Mouse (Mus musculus) stomach, embryonic 14.5 days (tissue): Measurements from ENCODE around the gene March8. TPM values are rescaled to one million over a fixed set of nuclear protein-coding genes. Genes with fewer than 3 reads are reported as not detected.

Experiments used
- ATAC-seq: fragments of 200-750 bp; cut with Nextera tagmentation; 2 replicates; pipeline ENCODE4 v1.8.0; 2017; ENCODE audit warnings: low read depth, moderate TSS enrichment; ENCODE audit not compliant: insufficient number of reproducible peaks, insufficient read depth, low FRiP score
- H3K27ac ChIP-seq: fragments of 300-500 bp; sonication (generic); 2 replicates; pipeline ENCODE4 v1.5.1; 2014; ENCODE audit warnings: mild to moderate bottlenecking, low read length, moderate library complexity, mixed read lengths
- H3K27me3 ChIP-seq: fragments of 300-500 bp; sonication (generic); 2 replicates; pipeline ENCODE4 v1.6.1; 2014; ENCODE audit warnings: low read length, control low read depth, mixed read lengths; ENCODE audit not compliant: control insufficient read depth, insufficient read depth
- H3K36me3 ChIP-seq: fragments of 300-500 bp; sonication (generic); 2 replicates; pipeline ENCODE4 v1.6.1; 2014; ENCODE audit warnings: mild to moderate bottlenecking, control low read depth, low read length, moderate library complexity, mixed read lengths; ENCODE audit not compliant: control insufficient read depth, insufficient read depth
- H3K4me1 ChIP-seq: fragments of 300-500 bp; sonication (generic); 2 replicates; pipeline ENCODE4 v1.6.1; 2014; ENCODE audit warnings: low read length, control low read depth, mixed read lengths; ENCODE audit not compliant: control insufficient read depth, insufficient read depth
- H3K4me2 ChIP-seq: fragments of 300-500 bp; sonication (generic); replicated peaks from 2 replicates; pipeline ENCODE4 v1.6.1; 2014; ENCODE audit warnings: low read depth, low read length, control low read depth
- H3K4me3 ChIP-seq: fragments of 300-500 bp; sonication (generic); 2 replicates; pipeline ENCODE4 v1.5.1; 2014; ENCODE audit warnings: low read depth, low read length, control low read depth
- H3K9ac ChIP-seq: fragments of 300-500 bp; sonication (generic); replicated peaks from 2 replicates; pipeline ENCODE4 v1.6.1; 2014; ENCODE audit warnings: low read depth, mild to moderate bottlenecking, control low read depth, low read length, moderate library complexity, mixed read lengths
- H3K9me3 ChIP-seq: fragments of 300-500 bp; sonication (generic); 2 replicates; pipeline ENCODE4 v1.6.1; 2016; ENCODE audit warnings: low read depth, low read length, control low read depth; ENCODE audit not compliant: control insufficient read depth
- WGBS: fragments of 180-500 bp; shearing (Covaris S2); extraction: QIAGEN DNeasy Blood & Tissue Kit; methylation state at CpG from one replicate; pipeline ENCODE4 v1.1.7; 2014; 5-methylcytosine and 5-hydroxymethylcytosine counted together
- polyA plus RNA-seq: library from polyadenylated mRNA; unstranded; fragments of >200 nt; fragmentation: Nextera tagmentation; extraction: Ambion mirVana; gene quantifications from 2 replicates; pipeline ENCODE4 v1.2.1, GENCODE M21; 2014

The March8 gene
- polyA plus RNA-seq, 1 experiment from 2014 or later: 38.8 TPM

DNA sequence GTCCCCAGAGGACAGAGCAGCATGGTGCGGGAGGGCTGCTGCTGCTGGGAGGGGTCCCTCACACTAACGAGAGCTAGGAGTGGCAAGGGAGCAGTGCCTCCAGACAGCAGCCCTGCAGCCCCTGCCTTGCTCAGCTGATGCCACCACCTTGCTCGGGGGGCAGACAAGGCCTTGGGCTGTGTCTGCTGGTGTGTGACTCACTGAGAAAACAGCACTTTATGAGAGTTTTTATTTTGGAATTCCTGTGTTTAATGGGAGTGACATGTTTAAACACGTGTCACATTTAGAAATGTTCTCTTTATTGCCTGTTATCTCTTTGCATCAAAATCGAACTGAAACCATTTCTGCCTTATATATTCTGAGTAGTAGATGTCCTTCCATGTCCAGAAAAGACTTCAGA is 68.9 kb downstream of the March8 start:
- Histone ChIP-seq H3K4me3 (no peak overlapping the region), H3K4me2 (no peak overlapping the region), H3K27ac (no peak overlapping the region), H3K27me3 (no peaks in the 10 kb centered on the region), H3K36me3 (no peaks in the 10 kb centered on the region; the same call in 1 of the 2 replicates), H3K9ac (no peak overlapping the region), H3K4me1 (no peaks in the 10 kb centered on the region), H3K9me3 (no peaks in the 10 kb centered on the region)
- WGBS: 66% methylated on average over 5 of the region's 5 CpGs
- no peak for ATAC-seq

DNA sequence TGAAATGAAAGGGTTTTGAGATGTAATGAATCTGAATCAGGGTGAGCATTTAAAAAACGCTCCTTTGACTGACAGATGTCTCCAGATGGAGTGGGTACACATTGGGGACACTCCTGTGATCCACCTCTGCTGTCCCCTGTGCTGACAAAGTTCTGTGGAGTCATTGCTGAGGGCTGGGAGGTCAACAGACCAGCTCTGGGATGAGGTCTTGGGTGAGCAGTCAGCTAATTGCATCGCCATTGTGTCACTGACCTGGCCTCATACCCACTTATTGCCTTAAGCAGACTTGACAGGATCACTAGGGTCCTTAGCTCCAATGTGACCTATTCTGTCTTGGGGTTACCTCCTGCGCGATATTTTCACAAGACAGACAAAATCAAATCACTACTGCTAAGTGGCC is 69.4 kb downstream of the March8 start:
- ATAC-seq: no peak
- Histone ChIP-seq H3K27ac (no peak overlapping the region), H3K27me3 (no peaks in the 10 kb centered on the region), H3K4me3 (no peak overlapping the region), H3K4me2 (no peak overlapping the region), H3K36me3 (no peaks in the 10 kb centered on the region; the same call in 1 of the 2 replicates), H3K4me1 (no peaks in the 10 kb centered on the region), H3K9me3 (no peaks in the 10 kb centered on the region), H3K9ac (no peak overlapping the region)
- 91% methylated on average over 4 of the region's 4 CpGs for WGBS

DNA sequence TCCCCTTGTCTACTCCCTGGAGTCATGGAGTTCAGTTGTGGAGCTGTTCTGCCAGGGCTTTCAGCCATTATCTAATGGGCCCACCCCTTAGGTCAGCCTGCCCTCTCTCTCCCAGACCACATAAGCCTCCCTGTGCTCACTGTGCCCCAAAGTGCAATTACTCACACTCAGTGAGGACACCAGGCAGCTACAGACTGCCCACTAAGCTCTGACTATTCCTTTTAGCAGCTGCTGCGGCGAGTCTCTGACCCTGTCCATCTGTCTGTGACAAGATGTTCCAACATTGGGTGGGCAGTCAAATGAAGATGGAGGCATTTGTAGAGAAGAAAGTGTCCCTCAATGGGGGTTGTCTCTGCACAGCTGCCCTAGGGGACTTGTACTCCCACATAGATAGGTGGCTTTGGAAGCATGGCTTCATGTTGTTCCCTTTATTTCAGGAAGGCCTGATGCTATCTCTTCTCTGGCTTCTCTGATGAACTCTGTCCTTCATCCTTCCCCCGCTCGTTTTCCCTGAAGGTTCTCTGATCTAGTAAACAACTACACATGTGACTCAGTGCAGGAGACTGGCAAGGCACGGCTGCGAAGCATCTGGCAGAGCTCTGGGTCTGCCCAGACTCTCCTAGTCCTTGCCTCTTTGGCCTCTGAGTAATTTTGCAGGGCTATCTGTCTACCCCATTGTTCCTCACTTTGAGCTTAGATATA is 70.3 kb downstream of the March8 start:
- H3K27me3 ChIP-seq: no peaks in the 10 kb centered on the region
- ATAC-seq: no peak
- no peak overlapping the region for H3K4me3 ChIP-seq
- WGBS: 72% methylated on average over 6 of the region's 6 CpGs
- no peak overlapping the region for H3K27ac ChIP-seq
- no peak overlapping the region for H3K9ac ChIP-seq
- no peak overlapping the region for H3K4me2 ChIP-seq
- H3K4me1 ChIP-seq: no peaks in the 10 kb centered on the region
- no peaks in the 10 kb centered on the region; the same call in 1 of the 2 replicates for H3K36me3 ChIP-seq
- H3K9me3 ChIP-seq: no peaks in the 10 kb centered on the region

DNA sequence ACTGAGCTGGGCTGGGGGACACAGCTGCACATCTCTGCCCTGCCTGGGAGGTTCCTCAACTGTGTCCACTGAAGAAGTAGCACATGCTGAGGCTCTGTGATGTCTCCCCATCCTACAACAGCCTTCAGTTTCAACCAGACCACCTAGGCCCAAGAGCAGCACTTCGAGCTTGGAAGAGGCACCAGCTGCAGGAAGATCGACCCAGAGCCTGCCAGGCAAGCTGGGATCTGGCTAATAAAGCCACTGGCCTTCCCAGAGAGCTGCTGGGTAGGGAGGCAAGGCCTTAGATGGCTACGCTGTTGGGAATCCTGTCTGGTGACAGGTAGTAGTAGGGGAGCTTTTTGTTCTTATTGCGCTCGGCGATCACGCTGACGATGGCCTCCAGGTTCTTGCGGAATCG is 72.6 kb downstream of the March8 start:
- no peaks in the 10 kb centered on the region for H3K27me3 ChIP-seq
- 95% methylated on average over 10 of the region's 10 CpGs for WGBS
- ATAC-seq: no peak
- no peaks in the 10 kb centered on the region for H3K4me1 ChIP-seq
- H3K27ac ChIP-seq: no peak overlapping the region
- no peaks in the 10 kb centered on the region for H3K9me3 ChIP-seq
- no peaks in the 10 kb centered on the region; the same call in 1 of the 2 replicates for H3K36me3 ChIP-seq
- no peak overlapping the region for H3K9ac ChIP-seq
- H3K4me3 ChIP-seq: no peak overlapping the region
- H3K4me2 ChIP-seq: no peak overlapping the region

DNA sequence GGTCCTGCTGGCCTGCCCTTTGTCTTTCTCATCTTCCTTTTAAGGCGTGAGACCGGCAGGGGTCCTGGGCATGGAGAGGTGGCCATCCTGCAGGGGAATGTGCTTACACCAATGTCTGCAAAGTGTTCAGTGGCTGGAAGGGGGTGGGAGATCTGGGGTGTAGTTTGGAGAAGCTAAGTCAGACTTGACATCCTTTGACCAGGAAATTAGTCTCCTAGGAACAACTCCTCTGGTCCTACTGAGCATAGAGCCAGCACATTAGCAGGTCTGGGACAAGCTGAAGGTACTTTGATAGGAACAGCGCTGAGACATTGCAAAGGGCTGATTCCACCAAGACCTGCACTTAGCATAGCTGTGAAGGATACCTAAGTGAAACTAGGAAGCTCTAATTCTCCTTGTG is 73.9 kb downstream of the March8 start:
- no peak for ATAC-seq
- Histone ChIP-seq H3K4me3 (no peak overlapping the region), H3K4me1 (no peaks in the 10 kb centered on the region), H3K9me3 (no peaks in the 10 kb centered on the region), H3K4me2 (no peak overlapping the region), H3K27ac (no peak overlapping the region), H3K36me3 (no peaks in the 10 kb centered on the region; the same call in 1 of the 2 replicates), H3K9ac (no peak overlapping the region), H3K27me3 (no peaks in the 10 kb centered on the region)
- 77% methylated on average over 3 of the region's 3 CpGs for WGBS

DNA sequence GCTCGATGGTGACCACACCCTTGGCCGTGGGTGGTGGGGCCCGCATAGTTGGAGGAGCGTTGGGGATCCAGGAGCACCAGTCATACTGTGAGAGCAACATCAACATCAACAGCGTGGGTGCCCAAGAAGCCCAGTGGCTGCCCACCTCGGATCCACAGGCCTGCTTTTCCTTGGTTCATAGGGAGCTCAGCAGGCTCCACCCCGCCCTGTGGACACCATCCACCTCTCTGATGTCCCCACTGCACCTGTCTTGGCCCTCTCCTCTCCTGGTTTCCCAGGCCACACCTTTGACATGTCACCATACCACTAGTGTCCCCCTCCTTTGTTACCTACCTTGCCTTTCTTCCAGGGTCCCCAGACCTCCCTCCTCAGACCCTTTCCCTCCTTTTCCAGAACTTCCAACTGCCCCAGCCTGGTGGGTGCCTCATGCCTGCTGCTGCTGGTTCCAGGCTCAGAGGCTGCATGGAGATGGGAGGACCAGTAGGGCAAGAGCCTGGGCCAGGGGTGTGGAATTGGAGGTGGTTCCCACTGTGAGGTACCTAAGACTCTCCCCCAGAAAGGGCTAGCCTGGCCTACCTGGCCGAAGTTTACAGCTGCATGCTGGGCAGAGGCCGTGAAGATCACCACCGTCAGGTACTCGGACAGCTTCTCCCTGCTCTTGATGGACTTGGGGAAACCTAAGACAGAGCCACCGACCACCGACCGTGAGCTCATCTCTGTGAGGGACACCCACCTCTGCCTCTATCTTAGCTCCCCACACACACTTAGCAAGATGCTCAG is 74.9 kb downstream of the March8 start:
- Histone ChIP-seq H3K4me3 (no peak overlapping the region), H3K27me3 (no peaks in the 10 kb centered on the region), H3K36me3 (no peaks in the 10 kb centered on the region; the same call in 1 of the 2 replicates), H3K9me3 (no peaks in the 10 kb centered on the region), H3K9ac (no peak overlapping the region), H3K4me1 (no peaks in the 10 kb centered on the region), H3K4me2 (no peak overlapping the region), H3K27ac (no peak overlapping the region)
- ATAC-seq: no peak
- 97% methylated on average over 14 of the region's 14 CpGs for WGBS

DNA sequence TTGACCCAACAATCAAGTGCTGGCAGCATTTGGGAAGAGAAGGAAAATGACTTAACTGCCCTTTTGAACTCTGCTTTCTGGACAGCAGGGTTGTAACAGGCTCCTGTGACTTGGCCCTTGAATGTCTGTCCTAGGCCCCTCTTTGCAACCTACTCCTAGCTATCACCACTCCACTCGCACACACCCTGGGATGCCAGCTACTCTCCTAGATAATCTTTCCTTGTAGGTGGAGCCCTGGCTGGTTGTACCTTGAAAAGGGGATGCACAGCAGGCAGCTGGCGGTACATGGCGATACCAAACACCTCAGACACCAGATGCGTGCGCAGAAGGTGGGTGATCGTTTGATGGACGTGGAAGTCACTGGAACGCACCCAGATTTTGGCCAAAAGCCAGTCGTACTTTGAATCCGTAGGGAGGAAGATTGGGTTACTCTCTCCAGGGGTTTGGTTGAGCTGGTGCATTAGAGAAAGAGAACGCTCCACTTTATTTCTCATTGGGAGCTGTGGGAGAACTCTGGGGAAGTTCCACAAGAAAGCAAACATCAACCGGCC is 77.4 kb downstream of the March8 start:
- Histone ChIP-seq H3K9me3 (no peaks in the 10 kb centered on the region), H3K4me3 (no peak overlapping the region), H3K4me1 (no peaks in the 10 kb centered on the region), H3K36me3 (no peaks in the 10 kb centered on the region; the same call in 1 of the 2 replicates), H3K27ac (no peak overlapping the region), H3K27me3 (no peaks in the 10 kb centered on the region), H3K9ac (no peak overlapping the region), H3K4me2 (no peak overlapping the region)
- ATAC-seq: no peak
- WGBS: 86% methylated on average over 12 of the region's 12 CpGs

DNA sequence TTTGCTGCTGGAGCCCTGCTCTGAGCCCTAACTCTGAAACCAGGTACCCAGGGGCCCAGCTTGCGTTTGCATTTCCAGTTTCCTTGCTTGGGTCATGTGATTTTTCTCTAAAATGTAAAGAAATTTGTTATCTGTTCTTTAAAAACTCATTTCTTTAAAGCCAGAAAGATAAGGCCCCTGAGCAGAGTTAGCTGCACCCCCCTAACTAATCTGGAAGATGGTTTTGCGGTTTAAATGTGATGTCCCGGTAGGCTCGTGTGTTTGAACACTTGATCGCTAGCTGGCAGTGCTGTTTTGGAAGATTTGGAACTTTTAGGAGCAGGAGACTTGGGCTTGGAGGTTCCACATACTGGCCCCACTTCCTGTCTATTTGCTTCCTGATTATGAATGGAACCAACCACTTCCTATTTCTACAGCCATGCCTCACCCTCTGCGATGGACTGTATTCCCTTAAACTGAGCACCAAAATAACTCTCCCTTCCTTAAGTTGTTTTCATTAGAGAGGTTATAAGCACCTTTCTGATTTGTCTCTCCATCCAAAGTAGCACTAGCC is 78.3 kb downstream of the March8 start:
- no peak overlapping the region for H3K27ac ChIP-seq
- no peaks in the 10 kb centered on the region for H3K27me3 ChIP-seq
- H3K9me3 ChIP-seq: no peaks in the 10 kb centered on the region
- H3K4me3 ChIP-seq: no peak overlapping the region
- no peak overlapping the region for H3K4me2 ChIP-seq
- no peaks in the 10 kb centered on the region for H3K36me3 ChIP-seq
- H3K9ac ChIP-seq: no peak overlapping the region
- no peak for ATAC-seq
- no peaks in the 10 kb centered on the region for H3K4me1 ChIP-seq
- 80% methylated on average over 6 of the region's 6 CpGs for WGBS
